Mouse (Mus musculus) CH12.LX (cell line): ENCODE measurements around the gene Adcy10.

Source experiments
- CTCF ChIP-seq, 2 experiments: IDR thresholded peaks in 1 of 2; conservative IDR thresholded peaks in 1 of 2; 2 replicates each; pipeline ENCODE4 v1.5.1; 2011 to 2012; ENCODE audit warnings: low read depth in 2 of 2, low read length in 2 of 2, improper control_type of control experiment in 1 of 2, inconsistent platforms in 1 of 2, mild to moderate bottlenecking in 1 of 2, moderate library complexity in 1 of 2
- EP300 ChIP-seq: IDR thresholded peaks from 2 replicates; pipeline ENCODE4 v1.6.1; 2011; ENCODE audit warnings: low read length, improper control_type of control experiment
- POLR2A ChIP-seq: IDR thresholded peaks from 2 replicates; pipeline ENCODE4 v1.6.1; 2011; ENCODE audit warnings: low read depth, mild to moderate bottlenecking, improper control_type of control experiment, low read length
- TCF12 ChIP-seq: IDR thresholded peaks from 2 replicates; pipeline ENCODE4 v1.6.1; 2014; ENCODE audit warnings: low read depth, mild to moderate bottlenecking, inconsistent platforms, low read length, improper control_type of control experiment
- USF1 ChIP-seq: IDR thresholded peaks from 2 replicates; pipeline ENCODE4 v1.6.1; 2014; ENCODE audit warnings: low read depth, mild to moderate bottlenecking, inconsistent platforms, low read length, improper control_type of control experiment
- ZMIZ1 ChIP-seq: IDR thresholded peaks from 2 replicates; pipeline ENCODE4 v1.6.1; 2012; ENCODE audit warnings: low read depth, mild to moderate bottlenecking, inconsistent platforms, low read length, improper control_type of control experiment

GRCm38 (mm10) chr1:165484688-165485233 is at the start of gene Adcy10:
- no peak for TF ChIP-seq CTCF (conservative IDR thresholded peaks at IDR 0.05 in 1 of 2, IDR thresholded peaks at IDR 0.05 in 1 of 2; ENCODE audit: low read depth in 2 of 2, low read length in 2 of 2)
- TF ChIP-seq EP300, result no peak
- no peak for TF ChIP-seq USF1
- TF ChIP-seq TCF12, result no peak
- TF ChIP-seq POLR2A, result no peak
- TF ChIP-seq ZMIZ1, result no peak
